Mouse (Mus musculus) cerebellum, adult (tissue): ENCODE results near the gene Shroom4.
"Not testable (repeated sequence)": the region's sequence is repeated elsewhere in the genome, so short reads cannot be mapped to it uniquely, and the experiment has no call there.

Experiments
- ATAC-seq: cut with Nextera tagmentation; 2 replicates; pipeline ENCODE4 v1.9.2; 2017; ENCODE audit warnings: mild to moderate bottlenecking, moderate library complexity, mixed read lengths; ENCODE audit not compliant: insufficient number of reproducible peaks, low FRiP score, low TSS enrichment

The Shroom4 gene

GRCm38 (mm10) chrX:6399626-6400397, at the start of gene Shroom4:
Shroom4 (plus strand) TSS chrX:6399854.
- ATAC-seq, result peak; percentile 96

GRCm38 (mm10) chrX:6356876-6357275, 42.8 kb upstream of the Shroom4 start:
- no peak for ATAC-seq

GRCm38 (mm10) chrX:6357503-6358114, 42.0 kb upstream of the Shroom4 start:
- no peak for ATAC-seq

GRCm38 (mm10) chrX:6368822-6369221, 30.8 kb upstream of the Shroom4 start:
- no peak for ATAC-seq

DNA sequence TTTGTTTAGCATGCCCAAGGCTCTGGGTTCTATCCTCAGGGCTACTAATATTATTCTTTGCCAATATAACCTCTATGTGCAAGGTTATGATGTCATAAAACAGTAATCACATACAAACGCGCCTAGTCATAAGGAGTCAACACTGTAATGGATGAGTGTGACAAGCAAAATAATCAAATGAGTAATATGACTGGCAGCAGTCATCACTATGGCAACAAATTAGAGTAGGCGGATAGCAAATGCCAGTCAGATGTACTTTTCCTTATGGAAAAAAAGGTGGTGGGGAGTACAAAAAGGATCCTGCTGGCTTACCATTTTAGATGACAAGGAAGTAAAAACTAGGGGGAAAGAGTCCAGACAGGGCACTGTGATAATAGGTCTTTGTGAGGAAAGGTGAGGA, 28.9 kb upstream of the Shroom4 start:
- ATAC-seq, result no peak

DNA sequence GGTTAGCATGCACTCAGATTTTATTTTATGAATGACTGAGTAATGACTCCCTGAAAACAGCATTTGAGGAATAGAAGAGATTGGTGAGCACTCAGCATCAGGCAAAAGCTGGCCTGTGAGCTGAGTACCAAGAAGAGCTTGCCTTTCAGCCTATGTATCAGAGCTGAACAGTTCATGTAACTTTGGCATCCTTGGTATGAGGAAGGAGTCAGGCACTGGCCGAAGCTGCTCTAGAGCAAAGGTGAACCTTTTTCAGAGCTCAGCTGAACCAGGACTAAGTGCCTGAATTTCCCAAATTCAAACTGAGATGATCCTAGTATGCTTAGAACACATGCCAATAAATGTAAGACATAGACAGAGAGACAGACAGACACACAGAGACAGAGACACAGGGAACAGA, 5.8 kb upstream of the Shroom4 start:
- no peak for ATAC-seq

- peak; percentile 22; the same call in 1 of the 2 replicates for ATAC-seq
Measured at GRCm38 (mm10) chrX:6399193-6399592, 461 bp upstream of the Shroom4 start.

DNA sequence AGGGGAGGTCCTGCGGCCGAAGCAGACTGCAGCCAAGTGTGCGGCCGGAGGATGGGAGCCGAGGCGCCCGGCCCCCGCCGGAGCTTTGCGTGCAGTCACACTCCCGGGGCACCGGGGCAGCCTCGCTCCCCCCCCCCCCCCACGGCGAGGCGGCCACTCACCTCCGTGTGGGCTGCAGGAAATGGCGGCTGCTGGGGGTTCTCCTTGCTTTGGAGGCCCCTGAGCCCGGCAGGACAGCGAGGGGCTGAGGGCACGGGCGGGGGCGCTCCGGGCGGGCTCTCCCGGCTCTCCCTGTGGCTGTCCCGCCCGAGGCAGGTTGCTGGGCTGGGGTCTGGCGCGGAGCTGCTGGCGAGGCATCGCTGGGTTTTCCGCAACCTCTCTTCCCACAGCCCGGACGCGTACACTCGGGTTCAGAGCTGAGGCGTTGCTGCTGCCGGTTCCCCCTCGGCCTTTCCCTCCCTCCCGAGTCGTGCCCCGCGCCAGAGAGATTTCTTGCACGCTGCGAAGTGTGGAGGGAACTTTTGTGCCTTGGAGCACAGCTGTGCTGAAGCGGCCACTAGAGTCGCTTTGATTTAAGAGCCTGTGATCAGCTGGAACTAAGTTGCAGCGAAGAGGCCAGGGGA, 855 bp downstream of the Shroom4 start:
- ATAC-seq, result peak; percentile 18; the same call in 1 of the 2 replicates

DNA sequence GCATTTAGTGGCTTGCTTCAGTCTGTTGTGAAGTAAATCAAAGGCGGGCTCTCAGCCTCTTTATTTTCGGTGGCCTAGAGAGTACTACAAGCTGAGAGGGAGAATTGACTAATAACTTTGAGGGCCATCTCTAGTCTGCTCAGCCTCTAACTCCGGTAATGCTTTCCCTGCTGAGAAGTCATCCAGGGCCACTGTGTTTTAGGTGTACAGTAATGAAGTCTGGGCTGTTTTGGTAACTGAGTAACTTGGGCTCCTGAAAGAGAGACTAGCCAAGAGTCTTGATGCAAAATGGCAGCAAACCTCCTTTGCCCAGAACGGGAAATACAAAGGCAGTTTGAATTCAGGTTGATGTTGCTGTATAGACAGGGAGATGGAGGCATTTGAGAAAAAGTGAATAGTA, 3.3 kb downstream of the Shroom4 start:
- no peak for ATAC-seq

DNA sequence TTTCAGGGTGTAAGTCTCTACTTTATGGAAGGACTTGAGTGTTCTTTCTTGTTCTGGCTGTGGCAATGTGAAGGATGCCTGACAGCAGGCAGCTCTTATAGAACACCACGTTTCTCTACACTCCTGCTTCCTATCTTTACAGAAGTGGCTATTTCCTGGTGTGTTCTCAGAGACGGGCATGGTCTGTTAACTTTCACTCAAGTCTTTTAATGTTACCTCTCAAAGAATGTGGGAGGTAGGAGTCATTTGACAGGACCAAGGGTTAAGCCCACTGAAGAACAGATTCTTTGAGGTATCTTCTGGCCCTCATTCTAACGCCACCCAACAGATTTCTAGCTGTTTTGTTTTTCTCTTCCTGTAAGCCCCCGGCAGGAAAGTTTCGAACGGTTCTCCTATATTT, 9.5 kb downstream of the Shroom4 start:
- ATAC-seq, result no peak

GRCm38 (mm10) chrX:6415412-6415811, 15.8 kb downstream of the Shroom4 start:
- ATAC-seq, result no peak

GRCm38 (mm10) chrX:6415936-6416335, 16.3 kb downstream of the Shroom4 start:
- ATAC-seq, result no peak

GRCm38 (mm10) chrX:6418140-6418539, 18.5 kb downstream of the Shroom4 start:
- ATAC-seq, result no peak

DNA sequence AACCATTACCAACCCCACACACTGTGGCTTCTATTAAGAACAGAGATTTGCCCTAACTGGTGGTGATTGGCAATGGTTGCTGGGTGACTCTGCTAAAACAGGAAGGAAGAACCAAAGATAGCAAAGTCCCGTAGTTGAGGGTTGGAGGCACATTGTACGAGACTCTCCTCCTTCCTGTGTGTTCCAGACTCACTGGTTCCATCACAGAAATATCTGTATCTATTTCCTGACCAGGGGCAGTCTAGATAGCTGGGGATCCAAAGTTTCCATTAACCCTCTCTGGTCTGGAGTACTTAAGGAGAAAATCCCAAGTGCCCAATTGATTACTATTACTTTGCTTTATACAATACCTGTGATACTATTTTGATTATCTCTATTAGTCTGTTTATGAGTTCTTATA, 35.6 kb downstream of the Shroom4 start:
- no peak for ATAC-seq

DNA sequence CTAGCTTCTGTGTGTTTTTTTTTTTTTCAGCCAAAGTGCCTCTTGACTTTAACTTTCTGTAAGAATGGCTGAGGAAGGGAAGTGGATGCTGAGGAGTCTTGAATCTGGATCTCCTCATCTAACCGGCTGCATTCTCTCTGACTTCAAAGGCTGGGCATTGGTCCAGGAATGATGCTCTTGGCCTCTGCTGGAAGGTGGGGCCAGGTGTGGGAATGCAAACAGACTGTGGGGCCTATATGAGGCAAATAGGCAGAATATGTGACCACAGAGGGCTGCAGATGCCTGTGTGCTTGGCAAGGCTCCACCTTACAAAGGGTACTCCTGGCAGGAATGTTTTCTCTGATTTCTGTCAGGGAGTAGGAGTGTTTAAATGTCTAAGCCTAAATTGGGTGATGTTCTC, 46.8 kb downstream of the Shroom4 start:
- no peak for ATAC-seq

DNA sequence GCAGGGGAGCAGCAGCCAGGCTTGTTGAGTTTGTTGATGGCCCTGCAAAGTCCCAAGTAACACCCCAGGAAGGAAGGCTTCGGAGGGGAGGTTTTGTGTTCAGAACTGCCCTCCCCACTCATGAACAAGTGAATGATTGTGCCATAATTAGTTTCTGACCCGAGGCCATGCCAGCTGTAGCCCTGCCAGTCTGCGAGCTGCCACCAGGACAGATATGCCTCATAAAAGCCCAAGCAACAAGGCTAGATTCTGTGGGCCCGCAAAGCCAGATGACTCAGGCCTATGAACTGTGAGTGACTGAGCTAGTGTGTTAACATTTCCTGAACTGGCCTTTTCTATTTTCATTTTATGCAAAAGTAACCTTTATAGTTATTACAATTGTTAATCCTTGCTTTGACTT, 48.3 kb downstream of the Shroom4 start:
- ATAC-seq, result no peak

GRCm38 (mm10) chrX:6453220-6453619, 53.6 kb downstream of the Shroom4 start:
- no peak for ATAC-seq

GRCm38 (mm10) chrX:6469251-6469650, 69.6 kb downstream of the Shroom4 start:
- ATAC-seq, result not testable (repeated sequence)

- not testable (repeated sequence) for ATAC-seq
Measured at GRCm38 (mm10) chrX:6472563-6472962, 72.9 kb downstream of the Shroom4 start.

GRCm38 (mm10) chrX:6475177-6475576, 75.5 kb downstream of the Shroom4 start:
- no peak for ATAC-seq

DNA sequence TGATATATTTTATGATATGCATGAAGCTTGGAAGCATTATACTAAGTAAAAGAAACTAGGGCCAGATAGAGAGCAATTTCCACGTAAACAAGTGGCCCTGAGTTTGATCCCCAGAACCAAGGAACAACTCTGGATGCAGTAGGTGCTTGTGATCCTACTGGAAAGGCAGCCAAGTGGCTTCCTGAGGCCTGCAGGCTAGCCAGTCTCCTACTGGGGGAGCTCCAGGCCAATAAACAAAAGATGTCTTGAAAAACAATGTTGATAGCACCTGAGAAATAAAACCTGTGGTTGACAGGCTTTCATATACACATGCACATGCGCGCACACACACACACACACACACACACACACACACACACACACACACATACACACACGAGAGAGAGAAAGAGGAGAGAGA, 82.6 kb downstream of the Shroom4 start:
- no peak for ATAC-seq

DNA sequence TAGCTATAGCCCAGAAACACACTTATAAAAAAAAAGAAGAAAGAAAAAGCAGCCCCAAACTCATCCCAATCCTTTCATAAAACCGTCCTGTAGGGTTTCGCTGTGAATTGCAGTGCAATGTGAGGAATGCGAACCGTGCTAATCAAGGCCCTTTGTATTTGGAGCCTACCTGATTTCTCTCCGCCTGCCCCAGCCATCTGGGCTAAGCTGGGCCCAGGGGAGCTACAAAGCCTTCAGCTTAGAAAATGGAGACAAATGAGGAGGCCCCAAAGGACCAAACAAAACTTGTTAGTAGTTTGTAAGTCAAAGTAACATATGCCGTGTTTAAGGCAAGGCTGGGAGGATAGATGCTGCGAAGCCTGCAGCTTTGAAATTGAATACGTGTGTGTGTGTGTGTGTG, 84.2 kb downstream of the Shroom4 start:
- ATAC-seq, result no peak
